Mouse (Mus musculus): ENCODE data around the gene Crip1. TPM values are rescaled to one million over a fixed set of nuclear protein-coding genes. Genes with fewer than 3 reads are reported as not detected.
A peak's percentile ranks its signal among the peaks of the same experiment; 100 is the strongest.

Crip1 gene
- polyA plus RNA-seq, 1 experiment: 39.8 TPM

DNA sequence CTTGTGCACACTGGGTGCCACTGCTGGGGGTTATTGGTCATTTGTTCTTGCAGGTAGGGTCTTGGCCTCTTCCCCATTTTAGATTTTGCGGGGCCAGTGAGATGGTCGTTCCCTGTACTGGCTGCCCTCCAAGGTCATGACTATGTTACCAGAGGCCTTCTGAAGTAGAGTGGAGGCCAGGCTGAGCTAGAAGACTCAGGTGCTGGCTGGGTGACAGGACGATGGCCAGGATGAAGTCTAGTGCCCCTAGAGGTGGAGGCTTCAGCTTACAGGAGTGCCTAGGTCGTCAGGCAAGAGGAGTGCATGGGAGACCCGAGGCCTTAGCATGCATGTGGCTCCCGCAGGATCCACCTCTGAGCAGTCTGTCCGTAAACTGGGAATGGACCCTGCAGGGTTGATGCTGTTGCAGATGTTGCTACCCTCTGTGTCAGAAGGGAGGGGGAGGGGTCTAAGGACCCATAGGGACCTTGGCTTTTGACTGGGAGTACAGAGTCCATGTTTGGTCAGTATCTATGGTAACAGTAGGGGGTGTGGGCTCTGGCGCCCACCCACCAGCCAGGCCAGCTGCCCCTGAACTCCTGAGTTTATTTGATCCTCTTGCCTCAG, 42.2 kb upstream of the Crip1 start:
- peaks cover 98% of the 10 kb centered on the region for H3K4me1 ChIP-seq
- TF ChIP-seq GATA1 (IDR thresholded peaks at IDR 0.05; ENCODE audit: borderline replicate concordance, low read length): no peak
- TF ChIP-seq FLI1 (IDR thresholded peaks at IDR 0.05; ENCODE audit: low read length): no peak
- peaks cover 11% of the 10 kb centered on the region for H3K9me3 ChIP-seq
- peaks cover 64% of the 10 kb centered on the region for H3K36me3 ChIP-seq (replicated peaks; ENCODE audit: low read length)
- H3K4me3 ChIP-seq (replicated peaks): no peak overlapping the region
- no peaks in the 10 kb centered on the region for H3K27me3 ChIP-seq (replicated peaks)

DNA sequence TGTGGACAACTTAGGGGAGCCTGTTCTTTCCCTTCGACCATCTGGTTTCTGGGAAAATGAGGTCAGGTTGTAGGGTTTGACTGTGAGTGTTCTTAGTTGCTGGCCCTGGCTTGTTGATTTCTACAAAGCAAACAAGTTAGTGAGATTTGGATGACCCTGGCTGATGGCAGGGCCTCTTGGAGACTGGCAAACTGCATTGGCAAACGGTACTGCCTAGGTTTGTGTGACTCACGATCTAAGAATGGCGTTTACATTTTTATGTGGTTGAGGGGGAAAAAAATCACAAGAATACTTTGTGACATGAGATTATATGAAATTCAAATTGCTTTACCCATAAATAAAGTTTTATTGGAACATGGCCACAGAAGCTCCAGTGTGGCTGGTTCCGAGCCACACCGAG, 39.7 kb upstream of the Crip1 start:
- Histone ChIP-seq H3K27me3 (replicated peaks) (no peaks in the 10 kb centered on the region), H3K4me3 (replicated peaks) (no peak overlapping the region), H3K9me3 (peaks cover 11% of the 10 kb centered on the region), H3K36me3 (replicated peaks; ENCODE audit: low read length) (peaks cover 61% of the 10 kb centered on the region), H3K4me1 (peaks cover 94% of the 10 kb centered on the region)
- TF ChIP-seq GATA1 (IDR thresholded peaks at IDR 0.05; ENCODE audit: borderline replicate concordance, low read length) (no peak), FLI1 (IDR thresholded peaks at IDR 0.05; ENCODE audit: low read length) (no peak)

DNA sequence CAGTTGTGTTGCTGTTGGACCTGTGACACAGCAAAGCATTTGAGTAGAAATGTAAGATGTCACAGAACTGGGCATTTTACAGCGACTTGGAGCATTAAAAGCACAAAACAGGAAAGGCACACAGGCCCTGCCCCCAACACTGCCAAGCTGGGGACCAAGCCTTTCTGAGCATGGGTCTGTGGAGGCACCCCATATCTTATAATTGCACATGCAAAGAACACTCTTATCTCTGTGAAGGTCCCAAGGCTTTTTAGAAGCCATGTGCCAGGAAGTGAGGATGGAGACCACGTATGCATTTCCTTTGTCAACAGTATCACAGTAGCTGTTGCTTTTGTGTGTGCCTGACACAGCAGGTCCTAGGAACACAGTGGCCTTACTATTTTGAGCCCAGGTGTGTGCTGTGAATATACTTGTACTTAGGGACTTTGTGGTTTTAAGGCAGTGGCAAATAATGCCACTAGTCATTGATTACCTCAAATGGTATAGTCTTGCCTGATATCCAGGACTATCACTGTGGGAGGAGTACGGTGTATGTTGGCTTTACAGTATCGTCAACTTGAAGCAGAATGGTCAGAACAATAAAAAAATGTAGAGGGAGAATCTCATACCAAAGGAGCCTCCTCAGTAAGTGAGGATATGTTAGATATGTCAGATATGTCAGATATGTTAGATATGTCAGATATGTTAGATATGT, 38.5 kb upstream of the Crip1 start:
- Histone ChIP-seq H3K4me1 (peaks cover 94% of the 10 kb centered on the region), H3K4me3 (replicated peaks) (peak overlapping the region; percentile 82), H3K9me3 (peaks cover 11% of the 10 kb centered on the region), H3K36me3 (replicated peaks; ENCODE audit: low read length) (peaks cover 67% of the 10 kb centered on the region), H3K27me3 (replicated peaks) (no peaks in the 10 kb centered on the region)
- TF ChIP-seq FLI1 (IDR thresholded peaks at IDR 0.05; ENCODE audit: low read length) (no peak), GATA1 (IDR thresholded peaks at IDR 0.05; ENCODE audit: borderline replicate concordance, low read length) (no peak)

DNA sequence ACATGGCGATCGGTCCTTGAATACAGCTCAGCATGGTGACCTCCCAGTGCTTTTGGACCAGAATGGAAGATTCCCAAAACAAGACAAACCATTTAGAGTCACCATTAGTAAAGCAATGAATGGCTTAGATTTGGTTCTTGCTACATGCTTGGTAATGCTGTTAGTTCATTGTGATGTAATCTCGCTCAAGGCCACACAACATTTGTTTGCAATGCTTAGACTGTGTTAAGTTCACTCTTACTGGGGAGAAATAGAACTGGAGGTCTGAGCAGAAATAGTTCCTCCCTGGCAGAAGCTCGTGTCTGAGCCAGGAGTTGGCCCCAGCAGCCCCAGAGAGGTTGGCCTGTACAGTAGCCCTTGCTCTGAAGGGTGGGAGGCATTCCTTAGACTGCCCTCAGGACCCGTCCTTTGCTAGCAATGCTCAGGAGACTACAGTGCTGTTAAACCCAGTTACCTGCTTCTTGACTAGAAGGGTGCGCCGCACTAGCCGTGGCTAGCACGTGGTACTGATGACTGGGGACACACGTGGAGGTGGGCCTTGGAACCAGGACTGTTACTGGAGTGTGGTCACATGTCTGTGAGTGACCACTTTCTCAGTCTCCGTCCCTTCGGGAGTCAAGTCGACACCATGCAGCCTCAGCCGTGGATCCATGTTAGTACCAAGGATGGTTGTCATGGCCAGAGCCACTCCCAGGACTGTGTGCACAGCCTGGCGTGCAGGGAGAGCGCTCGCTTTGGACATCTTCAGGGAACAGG, 37.4 kb upstream of the Crip1 start:
- TF ChIP-seq FLI1 (IDR thresholded peaks at IDR 0.05; ENCODE audit: low read length) (no peak), GATA1 (IDR thresholded peaks at IDR 0.05; ENCODE audit: borderline replicate concordance, low read length) (no peak)
- Histone ChIP-seq H3K9me3 (peaks cover 11% of the 10 kb centered on the region), H3K36me3 (replicated peaks; ENCODE audit: low read length) (peaks cover 67% of the 10 kb centered on the region), H3K27me3 (replicated peaks) (no peaks in the 10 kb centered on the region), H3K4me3 (replicated peaks) (no peak overlapping the region), H3K4me1 (peaks cover 94% of the 10 kb centered on the region)

DNA sequence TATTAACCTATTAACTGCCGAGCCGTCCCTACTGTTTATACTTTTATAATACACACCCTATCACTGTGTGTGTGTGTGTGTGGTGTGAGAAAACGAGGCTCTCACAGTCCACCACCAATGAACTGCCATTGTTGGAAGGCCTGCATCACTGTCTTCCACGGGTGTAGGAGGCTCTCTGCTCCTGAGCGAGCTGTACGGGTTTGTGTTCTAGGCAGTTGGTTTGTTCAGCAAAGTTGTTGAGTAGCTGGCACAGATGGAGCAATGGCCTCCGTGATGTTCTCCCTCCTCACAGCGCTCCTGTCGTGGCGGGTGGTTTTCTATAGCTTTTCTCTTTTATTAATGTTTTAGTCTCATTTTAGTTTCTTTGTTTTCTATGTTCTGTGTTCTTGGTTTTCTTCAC, 36.3 kb upstream of the Crip1 start:
- H3K36me3 ChIP-seq (replicated peaks; ENCODE audit: low read length): peaks cover 67% of the 10 kb centered on the region

DNA sequence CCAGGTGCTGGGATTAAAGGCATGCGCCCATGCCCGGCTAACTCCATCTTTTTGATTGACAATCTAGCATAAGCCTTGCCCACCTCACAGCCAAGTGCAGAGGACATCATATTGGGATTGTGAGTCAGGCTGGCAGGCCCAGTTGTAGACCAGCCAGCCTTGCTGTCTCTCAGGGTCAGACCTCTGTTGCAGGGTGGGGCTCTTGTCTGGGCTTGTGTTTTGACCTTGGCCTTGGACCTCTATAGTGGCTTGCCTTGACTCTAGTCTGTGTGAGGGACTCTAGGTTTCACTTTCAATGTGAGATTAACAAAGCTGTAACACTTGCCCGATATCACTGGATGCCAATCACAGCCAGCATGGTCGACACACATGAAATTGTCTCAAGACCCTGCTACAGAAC, 32.0 kb upstream of the Crip1 start:
- Histone ChIP-seq H3K4me1 (peaks cover 63% of the 10 kb centered on the region), H3K4me3 (replicated peaks) (no peak overlapping the region), H3K27me3 (replicated peaks) (no peaks in the 10 kb centered on the region), H3K36me3 (replicated peaks; ENCODE audit: low read length) (peaks cover 77% of the 10 kb centered on the region), H3K9me3 (no peaks in the 10 kb centered on the region)
- TF ChIP-seq GATA1 (IDR thresholded peaks at IDR 0.05; ENCODE audit: borderline replicate concordance, low read length): no peak
- TF ChIP-seq FLI1 (IDR thresholded peaks at IDR 0.05; ENCODE audit: low read length): no peak

More for the DNA sequence above, 36.3 kb upstream of the Crip1 start:
- no peak overlapping the region for H3K4me3 ChIP-seq (replicated peaks)
- H3K9me3 ChIP-seq: peaks cover 11% of the 10 kb centered on the region
- peaks cover 94% of the 10 kb centered on the region for H3K4me1 ChIP-seq
- TF ChIP-seq GATA1 (IDR thresholded peaks at IDR 0.05; ENCODE audit: borderline replicate concordance, low read length) (no peak), FLI1 (IDR thresholded peaks at IDR 0.05; ENCODE audit: low read length) (no peak)
- no peaks in the 10 kb centered on the region for H3K27me3 ChIP-seq (replicated peaks)

DNA sequence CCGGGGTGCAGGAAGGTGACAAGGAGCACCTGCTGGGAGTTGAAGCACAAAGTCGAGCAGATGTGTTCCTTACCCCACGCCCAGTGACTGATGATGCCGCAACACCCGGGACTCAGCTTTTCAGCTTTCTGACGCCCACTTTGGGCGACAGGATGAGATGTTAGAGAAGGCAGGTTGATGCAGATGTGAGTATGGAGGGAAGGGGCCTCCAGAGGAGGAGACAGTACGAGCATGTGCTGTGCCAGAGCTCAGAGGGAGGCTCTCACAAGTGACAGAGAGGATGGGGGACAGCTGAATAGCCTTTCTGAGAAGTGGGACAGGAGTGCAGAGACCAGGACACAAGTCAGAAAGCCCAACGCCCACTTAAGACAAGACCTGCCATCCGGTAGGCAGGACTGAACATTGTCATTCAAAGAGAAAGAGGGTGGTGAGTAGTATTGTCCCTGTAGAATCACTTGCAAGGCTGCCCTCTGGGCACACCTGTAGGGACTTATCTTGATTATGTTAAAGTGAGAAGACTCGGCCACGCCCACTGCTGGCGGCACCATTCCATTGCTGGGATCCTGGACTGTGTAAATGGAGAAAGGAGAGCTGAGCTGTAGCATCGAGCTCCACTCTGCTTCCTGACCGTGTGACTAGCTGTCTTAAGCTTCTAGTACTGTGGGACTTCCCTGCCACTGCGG, 31.1 kb upstream of the Crip1 start:
- no peaks in the 10 kb centered on the region for H3K27me3 ChIP-seq (replicated peaks)
- peaks cover 63% of the 10 kb centered on the region for H3K4me1 ChIP-seq
- H3K36me3 ChIP-seq (replicated peaks; ENCODE audit: low read length): peaks cover 81% of the 10 kb centered on the region
- H3K4me3 ChIP-seq (replicated peaks): no peak overlapping the region
- H3K9me3 ChIP-seq: no peaks in the 10 kb centered on the region
- TF ChIP-seq FLI1 (IDR thresholded peaks at IDR 0.05; ENCODE audit: low read length) (no peak), GATA1 (IDR thresholded peaks at IDR 0.05; ENCODE audit: borderline replicate concordance, low read length) (no peak)

DNA sequence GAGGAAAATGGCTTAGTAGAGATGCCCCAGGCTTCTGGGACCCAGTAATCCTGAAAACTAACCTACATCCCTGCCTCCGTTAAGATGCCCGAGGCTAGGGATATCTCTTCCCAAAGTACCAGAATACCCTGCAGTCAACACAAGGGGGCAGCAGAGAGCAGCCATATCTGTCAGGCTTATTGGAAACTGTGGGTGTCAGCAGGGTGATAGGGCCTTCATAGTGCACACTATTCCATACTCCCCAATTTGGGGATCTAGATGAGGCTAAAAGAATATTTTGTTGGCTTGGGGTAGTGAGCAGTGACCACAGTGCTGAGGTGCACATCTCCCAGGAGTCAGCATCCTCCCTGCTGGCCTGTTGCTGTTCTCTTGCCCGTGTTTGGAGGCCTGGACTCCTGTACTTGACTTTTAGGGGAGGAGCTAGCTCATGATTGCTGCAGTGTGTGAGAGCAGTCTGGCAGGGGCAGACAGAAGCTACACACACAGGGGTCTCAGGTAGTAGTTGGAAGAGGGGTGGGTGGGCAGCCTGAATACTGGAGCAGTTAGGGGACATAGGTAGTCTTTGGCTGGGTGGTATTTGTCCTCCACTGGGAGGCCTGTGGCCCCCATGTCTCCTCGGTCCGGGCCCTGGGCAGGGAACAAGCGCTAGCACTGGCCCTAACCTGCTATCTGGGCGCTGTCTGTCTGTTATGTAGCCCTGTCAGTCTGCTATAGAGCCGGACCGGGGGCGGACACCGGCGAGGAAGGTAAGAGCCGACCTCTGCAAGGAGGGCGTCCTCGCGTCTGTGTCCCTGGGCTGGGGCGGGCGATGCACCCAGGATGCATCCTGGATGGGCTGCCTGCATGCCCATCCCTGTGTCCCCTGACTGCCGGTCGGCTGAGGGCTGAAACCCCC, 26.4 kb upstream of the Crip1 start:
- H3K36me3 ChIP-seq (replicated peaks; ENCODE audit: low read length): peaks cover 97% of the 10 kb centered on the region
- peaks cover 36% of the 10 kb centered on the region for H3K4me1 ChIP-seq

DNA sequence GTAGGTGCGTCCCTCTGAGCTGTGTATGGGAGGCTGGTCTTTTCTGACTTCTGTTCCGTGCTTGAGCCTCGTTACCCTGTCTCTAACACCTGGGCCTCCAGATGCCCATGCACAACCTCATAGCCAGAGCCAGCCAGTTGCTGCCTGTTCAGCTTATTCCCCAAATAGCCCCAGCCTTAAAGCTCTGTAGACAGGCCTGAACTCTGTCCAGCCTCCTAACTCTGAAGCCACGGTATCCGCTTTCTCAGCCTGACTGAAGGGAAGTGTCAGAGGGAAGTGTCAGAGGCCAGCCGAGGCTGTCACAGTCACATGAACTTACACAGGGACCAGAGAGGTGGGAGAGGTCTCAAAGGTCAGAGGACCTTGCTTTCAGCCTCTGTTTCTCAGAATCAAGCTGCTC, 21.4 kb upstream of the Crip1 start:
- H3K4me1 ChIP-seq: peaks cover 18% of the 10 kb centered on the region
- no peak overlapping the region for H3K4me3 ChIP-seq (replicated peaks)
- H3K9me3 ChIP-seq: no peaks in the 10 kb centered on the region
- H3K36me3 ChIP-seq (replicated peaks; ENCODE audit: low read length): peaks cover 100% of the 10 kb centered on the region
- TF ChIP-seq FLI1 (IDR thresholded peaks at IDR 0.05; ENCODE audit: low read length): no peak
- TF ChIP-seq GATA1 (IDR thresholded peaks at IDR 0.05; ENCODE audit: borderline replicate concordance, low read length): no peak
- H3K27me3 ChIP-seq (replicated peaks): no peaks in the 10 kb centered on the region

More for the DNA sequence above, 26.4 kb upstream of the Crip1 start:
- H3K9me3 ChIP-seq: no peaks in the 10 kb centered on the region
- no peak for TF ChIP-seq GATA1 (IDR thresholded peaks at IDR 0.05; ENCODE audit: borderline replicate concordance, low read length)
- no peak for TF ChIP-seq FLI1 (IDR thresholded peaks at IDR 0.05; ENCODE audit: low read length)
- no peaks in the 10 kb centered on the region for H3K27me3 ChIP-seq (replicated peaks)
- H3K4me3 ChIP-seq (replicated peaks): peak overlapping the region; percentile 39
